Mouse (Mus musculus): ENCODE measurements at regions not wholly inside any gene's neighbourhood (a gene's known extent, or its start where the extent isn't known, plus 50 kb on each side); places are given as distances from the start of the nearest gene placed in this dataset.

DNA sequence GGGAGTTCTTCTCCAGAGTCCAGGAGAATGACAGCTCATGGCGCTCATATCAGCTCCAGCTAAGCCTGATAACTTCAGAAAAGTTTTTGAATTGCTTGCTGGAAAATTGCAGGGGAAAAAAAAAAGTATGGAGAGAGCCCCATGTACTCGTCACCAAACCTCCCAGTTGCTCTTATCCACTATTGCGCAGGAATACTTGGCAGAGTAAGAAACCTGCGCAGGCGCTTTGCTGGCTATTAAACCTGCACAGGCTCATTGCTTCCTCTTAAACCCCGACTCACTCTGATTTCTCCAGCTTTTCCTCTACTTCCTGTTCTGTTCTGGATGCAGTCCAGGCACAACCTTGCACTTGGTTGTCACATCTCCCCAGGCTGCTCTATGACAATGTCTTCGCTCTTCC, 77.0 kb upstream of the Gm10234 start:
- TF ChIP-seq MAX (IDR thresholded peaks at IDR 0.05; ENCODE audit: low read depth) (no peak), MYOG (IDR thresholded peaks at IDR 0.05; ENCODE audit: control insufficient read depth in 1 of 3, insufficient read depth in 1 of 3, insufficient read length in 2 of 3, low read depth in 2 of 3) (no peak), POLR2A (IDR thresholded peaks at IDR 0.05; ENCODE audit: insufficient read length, low read depth) (no peak), TCF12 (IDR thresholded peaks at IDR 0.05; ENCODE audit: insufficient read depth, poor library complexity, severe bottlenecking) (no peak), USF1 (IDR thresholded peaks at IDR 0.05; ENCODE audit: low read depth) (no peak), CEBPB (IDR thresholded peaks at IDR 0.05; ENCODE audit: insufficient read depth, poor library complexity, severe bottlenecking) (no peak), E2F4 (IDR thresholded peaks at IDR 0.05; ENCODE audit: insufficient read depth) (no peak), MYOD1 (IDR thresholded peaks at IDR 0.05; ENCODE audit: control insufficient read depth in 1 of 3, insufficient read length in 2 of 3, low read depth in 2 of 3) (no peak), TCF3 (IDR thresholded peaks at IDR 0.05; ENCODE audit: insufficient read length, low read depth) (no peak), SRF (IDR thresholded peaks at IDR 0.05; ENCODE audit: control insufficient read depth, insufficient read length, low read depth) (no peak)

All from myocyte (in vitro differentiated cells).